Mouse (Mus musculus): ENCODE results near the gene Slc22a6.

The Slc22a6 gene

DNA sequence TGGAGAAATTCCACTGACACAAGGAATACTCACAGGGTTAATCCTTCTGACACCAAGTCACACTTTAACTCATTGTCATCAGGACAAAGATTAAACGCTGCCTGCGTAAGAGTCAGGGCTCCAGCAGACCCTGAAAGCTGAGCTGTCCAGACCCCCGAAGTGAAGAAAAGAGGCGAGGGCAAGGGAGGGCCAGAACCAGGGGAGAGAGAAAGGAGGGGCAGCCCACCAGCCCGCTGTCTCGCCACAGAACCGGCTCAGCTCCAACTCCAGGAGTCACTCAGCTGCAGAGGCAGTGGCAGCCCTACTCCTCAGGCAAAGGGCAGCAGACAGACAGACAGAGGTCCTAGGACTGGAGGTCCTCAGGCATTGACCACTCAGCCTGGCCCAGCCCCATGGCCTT lies at the start of gene Slc22a6:
TSS of gene Slc22a6 (plus strand) at position 136 of the 400 bp plus-strand sequence.
- no peak for DNase-seq (ENCODE audit: low read depth, low spot score)

DNA sequence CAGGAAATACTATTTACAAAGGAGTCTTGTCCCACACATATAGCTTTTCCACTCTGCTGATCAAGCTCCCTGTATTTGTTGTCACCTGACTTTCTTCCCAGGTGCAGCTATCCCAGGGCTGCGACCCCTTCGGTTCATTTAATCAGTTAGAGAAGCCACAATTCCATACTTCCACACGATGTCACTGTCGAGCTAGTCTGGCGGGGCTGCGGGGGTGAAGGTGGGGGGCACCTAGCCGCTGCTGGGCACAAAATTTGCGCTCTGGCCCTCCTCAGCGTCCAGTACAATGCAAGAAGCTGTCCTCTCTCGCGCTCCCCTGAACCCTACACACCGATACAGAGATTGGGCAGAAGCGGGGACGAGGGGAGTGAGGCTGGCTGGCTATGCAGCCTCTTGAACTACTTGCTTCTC lies 48.4 kb upstream of the Slc22a6 start:
- DNase-seq (ENCODE audit: low read depth, low spot score) = peak; percentile 22

- no peak for DNase-seq (ENCODE audit: low read depth, low spot score)
Observed at GRCm38 (mm10) chr19:8570341-8571040, 47.3 kb upstream of the Slc22a6 start.

DNA sequence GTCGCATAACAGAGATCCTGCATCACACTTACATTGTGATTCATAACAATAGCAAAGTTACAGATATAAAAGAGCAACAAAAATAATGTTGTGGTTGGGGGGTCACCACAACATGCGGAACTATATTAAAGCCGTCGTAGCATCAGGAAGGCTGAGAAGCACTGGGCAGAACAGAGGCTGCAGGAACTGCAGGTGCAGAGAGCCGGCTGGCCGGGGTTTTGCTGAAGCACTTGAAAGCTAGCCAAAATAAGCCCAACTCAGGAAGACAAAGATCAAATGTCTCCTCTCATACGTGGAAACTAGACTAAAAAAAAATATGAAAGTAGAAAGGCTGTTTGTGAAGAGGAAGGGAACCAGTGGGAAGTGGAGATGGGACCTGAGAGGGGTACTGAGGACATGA lies 46.1 kb upstream of the Slc22a6 start:
- DNase-seq (ENCODE audit: low read depth, low spot score) = no peak

GRCm38 (mm10) chr19:8572485-8572884 lies 45.4 kb upstream of the Slc22a6 start:
- DNase-seq (ENCODE audit: low read depth, low spot score) = no peak

- DNase-seq (ENCODE audit: low read depth, low spot score) = no peak
Observed at GRCm38 (mm10) chr19:8577432-8577831, 40.4 kb upstream of the Slc22a6 start.

- DNase-seq (ENCODE audit: low read depth, low spot score) = peak; percentile 67
Observed at GRCm38 (mm10) chr19:8578293-8578969, 39.4 kb upstream of the Slc22a6 start.

DNA sequence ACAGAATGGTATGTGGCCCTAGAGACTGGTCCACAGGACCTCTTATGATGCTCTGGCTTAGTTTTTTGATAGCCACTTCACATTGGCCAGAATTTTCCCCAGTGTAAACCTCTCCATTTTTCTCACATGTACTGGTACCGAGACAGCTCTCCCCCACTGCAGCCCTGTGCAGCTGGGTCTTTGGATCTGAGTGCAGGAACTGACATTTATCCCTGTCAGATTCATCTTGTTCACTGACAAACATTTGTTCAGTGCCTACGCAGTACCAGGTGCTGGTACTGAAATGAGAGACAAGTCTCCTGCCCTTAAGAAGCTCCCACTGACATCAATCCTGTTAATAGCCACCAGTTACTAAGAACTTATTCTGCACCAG lies 38.9 kb upstream of the Slc22a6 start:
- no peak for DNase-seq (ENCODE audit: low read depth, low spot score)

- no peak for DNase-seq (ENCODE audit: low read depth, low spot score)
Observed at GRCm38 (mm10) chr19:8585298-8585697, 32.5 kb upstream of the Slc22a6 start.

DNA sequence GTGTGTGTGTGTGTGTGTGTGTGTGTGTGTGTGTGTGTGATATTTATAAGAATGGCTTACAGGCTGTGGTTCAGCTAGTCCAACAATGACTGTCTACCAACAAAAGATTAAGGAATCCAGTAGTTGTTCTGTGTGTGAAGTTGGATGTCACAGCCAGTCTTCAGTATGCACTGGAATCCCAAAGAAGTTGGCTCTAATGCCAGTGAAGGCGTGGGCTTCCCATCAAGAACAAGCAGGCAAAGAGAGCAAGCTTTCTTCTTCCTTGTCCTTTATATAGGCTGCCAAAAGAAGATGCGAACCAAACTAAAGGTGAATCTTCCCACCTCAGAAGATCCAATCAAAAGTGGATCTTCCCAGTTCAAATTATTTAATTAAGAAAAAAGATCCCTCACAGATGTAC lies 31.9 kb upstream of the Slc22a6 start:
- DNase-seq (ENCODE audit: low read depth, low spot score) = no peak

DNA sequence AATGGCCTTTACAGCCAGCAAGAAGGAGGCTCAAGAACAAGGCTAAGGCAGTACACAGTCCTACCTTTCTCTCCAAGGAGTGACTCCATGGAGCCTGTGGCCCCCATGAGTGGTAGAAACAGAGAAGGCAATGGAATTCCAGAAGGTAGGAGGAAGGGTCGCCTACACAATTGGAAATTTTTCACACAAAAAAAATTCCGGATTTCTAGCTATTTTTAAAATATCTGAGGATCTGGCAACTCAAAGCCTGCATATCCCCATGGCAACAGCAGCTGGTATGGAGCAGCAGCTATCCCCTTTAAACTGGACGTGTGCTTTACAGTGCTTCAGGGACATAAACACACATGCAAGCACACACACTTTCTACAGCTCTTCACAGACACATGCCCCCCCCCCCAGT lies 31.5 kb upstream of the Slc22a6 start:
- no peak for DNase-seq (ENCODE audit: low read depth, low spot score)

GRCm38 (mm10) chr19:8587315-8587714 lies 30.5 kb upstream of the Slc22a6 start:
- DNase-seq (ENCODE audit: low read depth, low spot score) = no peak

GRCm38 (mm10) chr19:8590954-8591353 lies 26.9 kb upstream of the Slc22a6 start, which contains the start of gene Slc22a8:
TSS of gene Slc22a8 (plus strand) at chr19:8591254.
- DNase-seq (ENCODE audit: low read depth, low spot score) = no peak

GRCm38 (mm10) chr19:8592155-8592554 lies 25.7 kb upstream of the Slc22a6 start:
- DNase-seq (ENCODE audit: low read depth, low spot score) = no peak

- DNase-seq (ENCODE audit: low read depth, low spot score) = no peak
Observed at GRCm38 (mm10) chr19:8592873-8593408, 24.9 kb upstream of the Slc22a6 start.

DNA sequence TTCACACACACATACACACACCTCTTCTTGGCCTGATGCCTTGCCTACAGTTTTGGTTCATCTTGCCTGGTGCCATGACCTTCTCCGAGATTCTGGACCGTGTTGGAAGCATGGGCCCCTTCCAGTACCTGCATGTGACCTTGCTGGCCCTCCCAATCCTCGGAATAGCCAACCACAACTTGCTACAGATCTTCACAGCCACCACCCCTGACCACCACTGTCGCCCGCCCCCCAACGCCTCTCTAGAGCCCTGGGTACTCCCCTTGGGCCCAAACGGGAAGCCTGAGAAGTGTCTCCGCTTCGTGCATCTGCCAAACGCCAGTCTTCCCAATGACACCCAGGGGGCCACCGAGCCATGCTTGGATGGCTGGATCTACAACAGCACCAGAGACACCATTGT lies 24.0 kb upstream of the Slc22a6 start:
- DNase-seq (ENCODE audit: low read depth, low spot score) = no peak

- no peak for DNase-seq (ENCODE audit: low read depth, low spot score)
Observed at GRCm38 (mm10) chr19:8594518-8594917, 23.3 kb upstream of the Slc22a6 start.

DNA sequence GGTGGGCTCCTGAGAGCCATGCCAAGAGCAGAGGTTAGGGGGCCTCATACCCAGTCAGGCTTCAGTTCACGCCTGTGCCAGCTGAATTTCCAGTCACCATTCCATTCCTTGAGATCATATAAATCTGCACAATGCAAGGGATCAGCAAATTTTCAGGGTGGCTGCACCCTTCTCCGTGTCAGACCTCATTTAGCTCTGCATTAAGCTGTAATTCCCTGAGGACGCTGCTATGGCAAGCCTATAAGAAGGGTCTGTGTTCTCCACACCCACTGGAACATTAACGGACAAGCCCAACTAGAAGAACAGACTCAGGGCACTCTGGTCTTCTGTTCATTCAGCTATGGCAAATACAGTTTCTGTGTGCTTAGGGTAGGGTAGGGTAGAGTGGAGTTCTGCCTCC lies 20.6 kb upstream of the Slc22a6 start:
- no peak for DNase-seq (ENCODE audit: low read depth, low spot score)

- DNase-seq (ENCODE audit: low read depth, low spot score) = no peak
Observed at GRCm38 (mm10) chr19:8599229-8599628, 18.6 kb upstream of the Slc22a6 start.

DNA sequence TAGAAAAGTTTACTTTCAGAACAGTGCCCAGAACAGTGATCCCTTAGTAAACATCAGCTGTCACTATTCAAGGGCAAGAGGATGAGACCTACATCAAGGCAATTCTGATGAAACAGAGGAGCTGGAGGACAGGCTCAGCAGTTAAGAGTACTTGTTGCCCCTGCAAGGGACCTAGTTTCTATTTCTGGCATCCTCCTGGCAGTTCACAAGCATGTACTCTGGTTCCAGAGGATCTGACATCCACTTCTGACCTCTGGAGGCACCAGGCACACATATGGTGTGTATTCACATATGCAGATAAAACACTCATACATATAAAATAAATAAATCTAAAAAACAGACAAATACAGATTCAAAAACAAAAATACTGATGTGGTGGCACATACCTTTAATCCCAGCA lies 15.9 kb upstream of the Slc22a6 start:
- no peak for DNase-seq (ENCODE audit: low read depth, low spot score)

DNA sequence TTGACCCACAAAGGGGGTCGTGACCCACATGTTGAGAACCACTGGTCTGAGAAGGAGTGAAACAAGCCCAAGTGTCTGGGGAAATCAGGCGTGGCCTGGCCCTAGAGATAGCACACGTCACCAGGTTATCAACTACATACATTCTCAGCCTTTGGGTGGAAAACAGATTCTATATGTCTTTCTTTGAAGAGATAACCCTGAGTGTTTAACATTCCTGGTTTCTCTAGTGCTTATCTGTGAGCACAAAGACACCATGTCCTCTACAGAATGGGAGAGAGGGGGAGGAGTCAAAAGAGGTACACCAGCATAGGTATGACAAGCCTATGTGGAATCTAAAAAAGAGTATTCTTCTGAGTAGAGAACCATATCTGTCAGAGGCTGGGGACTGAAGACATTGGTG lies 14.9 kb upstream of the Slc22a6 start:
- DNase-seq (ENCODE audit: low read depth, low spot score) = no peak

- DNase-seq (ENCODE audit: low read depth, low spot score) = no peak
Observed at GRCm38 (mm10) chr19:8604536-8605240, 13.2 kb upstream of the Slc22a6 start.

DNA sequence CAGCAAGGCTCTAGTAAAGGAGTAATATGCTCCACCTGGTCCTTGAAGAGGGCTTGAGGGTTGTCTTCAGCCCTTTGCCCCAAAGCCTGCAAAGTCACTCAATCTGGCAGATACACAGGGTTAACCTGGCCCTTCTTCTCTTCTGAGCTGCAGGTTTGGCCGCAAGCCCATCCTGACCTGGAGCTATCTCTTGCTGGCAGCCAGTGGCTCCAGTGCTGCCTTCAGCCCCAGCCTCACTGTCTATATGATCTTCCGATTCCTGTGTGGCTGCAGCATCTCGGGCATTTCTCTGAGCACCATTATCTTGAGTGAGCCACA lies 12.6 kb upstream of the Slc22a6 start:
- DNase-seq (ENCODE audit: low read depth, low spot score) = no peak
